Mouse (Mus musculus): ENCODE measurements around the gene 2210408I21Rik. TPM values are rescaled to one million over a fixed set of nuclear protein-coding genes. Genes with fewer than 3 reads are reported as not detected.
"Not testable (repeated sequence)": the region's sequence is repeated elsewhere in the genome, so short reads cannot be mapped to it uniquely, and the experiment has no call there.

2210408I21Rik gene
- total RNA-seq (2015), result 1.4 and 1.5 TPM in 2 replicates
- total RNA-seq (2017), result 0.04 and 0.99 TPM in 2 replicates

DNA sequence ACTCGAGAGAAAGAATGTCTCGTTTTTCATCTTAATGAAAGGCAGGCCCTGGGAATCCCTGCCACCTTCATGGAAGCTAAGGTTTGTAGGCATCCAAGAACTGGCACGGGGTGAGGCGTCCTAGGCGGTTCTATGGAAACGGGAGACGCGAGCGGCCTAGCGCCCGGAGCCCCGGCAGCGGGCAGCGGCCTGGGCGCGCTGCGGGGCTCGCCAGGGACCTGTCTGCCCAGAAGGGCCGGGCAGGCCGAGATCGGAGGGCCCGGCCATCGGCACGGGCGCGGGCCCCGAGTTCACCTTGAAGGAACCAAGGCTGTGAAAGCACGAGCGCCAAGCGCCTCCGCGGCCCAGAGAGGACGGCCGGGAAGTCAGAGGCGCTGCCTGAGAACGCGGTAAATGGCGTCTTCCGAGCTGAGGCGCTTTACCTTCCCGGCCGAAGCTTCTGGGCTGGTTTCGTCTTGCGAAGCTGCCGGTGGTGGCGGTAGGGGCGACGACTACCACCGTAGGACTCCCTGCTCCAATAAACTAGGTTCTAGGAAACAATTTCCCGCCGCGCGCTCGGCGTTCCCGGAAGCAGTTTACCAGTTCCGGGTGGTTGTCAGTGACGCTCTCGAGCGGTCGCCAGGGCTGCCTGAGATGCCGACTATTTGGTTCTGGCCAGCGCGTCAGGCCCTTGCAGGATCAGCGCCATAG lies at the start of gene 2210408I21Rik, which contains the start of gene Slf1:
TSS of gene 2210408I21Rik (plus strand) at position 610 of the 690 bp plus-strand sequence.
TSS of gene Slf1 (minus strand) at position 543 of the 690 bp plus-strand sequence.
- peak; percentile 97 for ATAC-seq (ENCODE audit: poor library complexity, severe bottlenecking)

DNA sequence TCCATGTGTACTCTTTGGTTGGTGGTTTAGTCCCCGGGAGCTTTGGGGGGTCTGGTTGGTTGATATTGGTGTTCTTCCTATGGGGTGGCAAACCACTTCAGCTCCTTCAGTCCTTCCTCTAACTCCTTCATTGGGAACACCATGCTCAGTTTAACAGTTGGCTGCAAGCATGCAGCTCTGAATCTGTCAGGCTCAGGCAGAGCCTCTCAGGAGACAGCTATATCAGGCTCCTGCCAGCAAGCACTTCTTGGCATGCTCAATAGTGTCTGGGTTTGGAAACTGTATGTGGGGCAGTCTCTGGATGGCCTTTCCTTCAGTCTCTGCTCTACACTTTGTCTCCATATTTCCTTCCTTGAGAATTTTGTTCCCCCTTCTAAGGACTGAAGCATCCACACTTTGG lies 42.5 kb upstream of the 2210408I21Rik start:
- ATAC-seq (ENCODE audit: poor library complexity, severe bottlenecking), result not testable (repeated sequence)

DNA sequence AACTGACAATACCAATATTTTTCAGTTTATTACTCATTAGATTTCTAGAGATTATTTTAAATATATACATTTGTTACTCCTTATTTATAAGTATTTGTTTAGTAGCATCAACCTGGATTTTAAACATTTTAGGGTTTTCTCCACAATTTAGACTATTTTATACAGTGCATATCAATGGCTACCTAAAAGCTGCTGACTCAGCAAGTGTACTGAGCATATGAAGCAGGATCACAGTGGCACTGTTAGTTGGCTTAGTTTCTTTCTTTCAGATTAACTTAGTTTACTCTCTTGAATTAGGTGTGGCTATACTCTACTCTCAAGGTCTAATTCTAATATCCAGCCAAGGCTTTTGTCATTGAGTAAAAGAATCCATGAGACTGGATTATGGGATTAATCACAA lies 27.6 kb upstream of the 2210408I21Rik start:
- no peak for ATAC-seq (ENCODE audit: poor library complexity, severe bottlenecking)

- ATAC-seq (ENCODE audit: poor library complexity, severe bottlenecking), result no peak
Measured at GRCm38 (mm10) chr13:77118695-77119094, 16.6 kb upstream of the 2210408I21Rik start.

DNA sequence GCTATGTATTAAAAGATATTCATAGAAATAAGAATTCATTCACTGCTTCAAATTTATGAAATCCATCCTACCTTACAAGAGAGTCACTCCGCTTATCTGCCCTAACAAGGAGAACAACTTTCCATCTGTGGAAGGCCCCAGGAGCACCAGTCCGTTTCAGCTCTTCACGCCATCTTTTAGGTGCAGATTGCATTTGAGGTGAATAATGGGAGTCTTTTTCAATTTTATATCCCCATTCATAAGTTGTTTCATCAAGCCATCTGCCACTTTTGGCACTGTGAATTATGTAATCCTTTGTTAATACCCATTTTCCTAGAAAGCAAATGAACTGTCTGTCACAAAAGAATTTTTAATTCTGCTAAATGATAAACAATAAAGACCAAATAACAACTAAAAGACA lies 10.2 kb upstream of the 2210408I21Rik start:
- ATAC-seq (ENCODE audit: poor library complexity, severe bottlenecking), result no peak

DNA sequence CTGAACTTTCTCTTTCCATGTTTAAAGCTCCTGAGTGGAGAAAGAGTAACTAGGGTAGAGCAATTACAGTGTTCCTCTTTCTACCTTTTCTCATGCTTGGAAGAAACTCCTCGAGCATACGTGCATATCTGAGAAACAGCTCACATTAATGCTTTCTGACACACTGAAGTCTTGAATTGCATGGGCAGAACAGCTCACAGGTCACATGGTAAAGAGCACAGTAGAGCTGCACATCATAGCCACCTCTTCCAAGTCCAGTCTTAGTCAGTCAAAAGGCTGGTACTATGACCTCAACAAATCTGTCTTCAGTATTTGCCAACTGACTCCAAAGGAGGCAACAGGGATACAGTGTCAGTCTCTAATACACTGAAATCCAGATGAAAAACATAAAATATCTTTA lies 7.1 kb upstream of the 2210408I21Rik start:
- no peak for ATAC-seq (ENCODE audit: poor library complexity, severe bottlenecking)

GRCm38 (mm10) chr13:77131132-77131531 lies 4.2 kb upstream of the 2210408I21Rik start:
- ATAC-seq (ENCODE audit: poor library complexity, severe bottlenecking), result no peak

DNA sequence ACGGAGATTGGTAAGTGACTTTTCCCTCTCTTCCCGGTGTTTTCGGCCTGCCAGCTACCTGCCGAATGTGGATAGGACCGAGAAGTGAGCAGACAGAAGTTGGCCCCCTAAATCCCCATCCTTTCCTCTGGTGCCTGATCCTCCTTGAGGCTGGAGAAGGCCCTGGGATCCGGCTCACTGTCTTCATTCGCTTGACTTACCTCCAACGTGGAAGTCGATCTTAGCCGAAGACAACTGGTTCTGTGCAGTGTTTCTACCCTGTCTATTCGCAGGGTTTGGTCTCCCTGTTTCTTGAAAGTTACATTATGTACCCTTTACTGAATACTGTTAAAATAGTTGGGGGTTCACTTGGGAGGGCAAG lies 261 bp downstream of the 2210408I21Rik start:
- peak; percentile 59 for ATAC-seq (ENCODE audit: poor library complexity, severe bottlenecking)

GRCm38 (mm10) chr13:77140890-77141289 lies 5.5 kb downstream of the 2210408I21Rik start:
- ATAC-seq (ENCODE audit: poor library complexity, severe bottlenecking), result no peak

DNA sequence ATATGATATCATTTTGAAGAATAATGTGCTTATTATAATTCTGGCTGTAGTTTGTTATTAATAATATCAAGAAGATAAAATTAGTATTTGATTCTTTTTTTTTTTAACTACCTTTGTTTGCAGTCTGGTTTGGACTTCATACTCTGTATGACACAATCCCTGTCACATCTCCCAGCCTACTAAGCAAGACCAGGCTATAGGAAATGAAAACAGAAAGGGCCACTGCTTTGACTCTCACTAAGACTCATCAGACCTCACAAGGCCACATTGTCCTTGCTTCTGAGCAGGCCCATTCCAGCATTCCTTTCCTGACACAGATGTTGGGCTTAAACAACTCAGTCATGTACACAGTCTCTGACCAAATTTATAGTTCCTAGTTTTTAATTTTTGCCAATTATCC lies 42.6 kb downstream of the 2210408I21Rik start:
- ATAC-seq (ENCODE audit: poor library complexity, severe bottlenecking), result no peak

- ATAC-seq (ENCODE audit: poor library complexity, severe bottlenecking), result no peak
Measured at GRCm38 (mm10) chr13:77190606-77191005, 55.3 kb downstream of the 2210408I21Rik start.

GRCm38 (mm10) chr13:77192201-77192600 lies 56.9 kb downstream of the 2210408I21Rik start:
- ATAC-seq (ENCODE audit: poor library complexity, severe bottlenecking), result no peak

DNA sequence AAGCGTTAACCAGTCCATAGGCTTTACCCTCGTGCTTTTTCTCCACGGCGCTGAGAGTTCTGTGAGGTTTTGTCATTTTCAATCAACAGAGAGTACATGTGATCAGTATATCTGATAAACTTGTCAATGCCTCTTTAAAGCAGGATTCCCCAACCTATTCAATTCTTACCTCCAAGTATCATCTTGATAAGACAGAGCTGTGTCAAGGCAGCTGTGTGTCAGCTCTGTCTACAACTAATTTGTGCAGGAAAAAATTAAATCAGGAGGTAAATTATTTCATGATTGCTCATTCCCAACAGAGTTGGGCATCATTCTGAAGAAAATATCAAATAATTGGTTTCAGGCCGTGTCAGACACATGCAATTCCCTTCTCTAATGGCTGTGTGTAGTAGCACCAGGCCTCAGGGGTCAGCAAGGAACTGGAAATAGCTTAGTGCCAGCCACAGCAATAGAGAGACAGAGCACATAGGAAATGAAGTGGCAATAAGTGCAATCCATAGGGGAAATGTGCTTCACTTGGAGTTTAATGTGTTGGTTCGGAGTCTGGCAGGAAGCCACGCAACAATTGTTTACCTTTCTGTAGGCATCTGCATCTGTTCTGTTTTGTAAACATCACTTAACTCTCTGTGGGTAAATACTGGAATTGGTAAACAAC lies 73.6 kb downstream of the 2210408I21Rik start:
- ATAC-seq (ENCODE audit: poor library complexity, severe bottlenecking), result no peak

DNA sequence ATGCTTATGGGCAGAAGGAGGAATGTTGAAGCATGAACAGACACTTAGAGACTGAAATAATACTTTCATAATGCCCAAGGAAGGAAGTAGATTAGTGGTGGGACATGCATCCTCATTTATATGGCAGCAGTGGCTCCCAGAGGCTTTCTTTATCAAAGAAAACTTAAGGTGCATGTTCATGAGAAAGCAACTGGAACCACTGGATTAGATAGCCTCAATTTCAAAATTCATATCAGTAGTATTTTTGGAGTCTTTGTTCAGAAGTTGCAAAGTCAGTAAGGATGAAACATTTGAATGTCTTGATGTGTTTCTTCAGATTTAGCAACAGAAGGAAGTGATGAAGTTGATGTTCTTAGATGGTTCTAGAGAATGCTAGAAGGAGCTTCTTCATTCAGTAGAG lies 77.9 kb downstream of the 2210408I21Rik start:
- ATAC-seq (ENCODE audit: poor library complexity, severe bottlenecking), result no peak

GRCm38 (mm10) chr13:77215460-77215859 lies 80.1 kb downstream of the 2210408I21Rik start:
- no peak for ATAC-seq (ENCODE audit: poor library complexity, severe bottlenecking)

GRCm38 (mm10) chr13:77217672-77218280 lies 82.4 kb downstream of the 2210408I21Rik start:
- no peak for ATAC-seq (ENCODE audit: poor library complexity, severe bottlenecking)

GRCm38 (mm10) chr13:77221072-77221471 lies 85.7 kb downstream of the 2210408I21Rik start:
- no peak for ATAC-seq (ENCODE audit: poor library complexity, severe bottlenecking)

- ATAC-seq (ENCODE audit: poor library complexity, severe bottlenecking), result no peak
Measured at GRCm38 (mm10) chr13:77256541-77256940, 121.2 kb downstream of the 2210408I21Rik start.

DNA sequence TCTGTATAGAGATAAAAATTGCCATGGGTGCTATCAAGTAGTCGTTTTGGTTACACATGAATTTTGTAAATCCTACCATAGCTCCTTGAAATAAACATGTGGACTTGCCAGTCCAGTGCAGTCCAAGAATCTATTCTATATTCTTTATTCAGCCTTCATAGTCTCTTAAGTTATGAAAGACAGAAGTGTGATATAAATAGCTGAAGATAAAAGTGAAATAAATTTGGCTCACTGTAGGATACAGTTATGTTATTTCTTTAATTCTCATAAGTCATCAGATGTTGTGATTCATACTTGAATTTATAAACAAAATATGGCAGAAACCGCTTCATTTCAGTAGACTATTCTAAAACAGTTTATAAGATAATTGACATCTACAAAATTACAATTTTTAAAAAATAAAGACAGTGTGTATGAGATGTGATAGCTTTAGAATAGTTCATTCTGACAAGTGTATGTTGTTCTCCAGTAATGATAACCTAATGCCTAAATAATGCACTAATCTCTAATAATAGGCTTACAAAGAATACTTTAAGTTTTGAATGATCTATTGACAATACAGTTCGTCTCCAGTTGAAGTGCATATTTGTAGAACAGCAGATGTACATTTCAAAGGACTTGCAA lies 127.5 kb downstream of the 2210408I21Rik start:
- no peak for ATAC-seq (ENCODE audit: poor library complexity, severe bottlenecking)

DNA sequence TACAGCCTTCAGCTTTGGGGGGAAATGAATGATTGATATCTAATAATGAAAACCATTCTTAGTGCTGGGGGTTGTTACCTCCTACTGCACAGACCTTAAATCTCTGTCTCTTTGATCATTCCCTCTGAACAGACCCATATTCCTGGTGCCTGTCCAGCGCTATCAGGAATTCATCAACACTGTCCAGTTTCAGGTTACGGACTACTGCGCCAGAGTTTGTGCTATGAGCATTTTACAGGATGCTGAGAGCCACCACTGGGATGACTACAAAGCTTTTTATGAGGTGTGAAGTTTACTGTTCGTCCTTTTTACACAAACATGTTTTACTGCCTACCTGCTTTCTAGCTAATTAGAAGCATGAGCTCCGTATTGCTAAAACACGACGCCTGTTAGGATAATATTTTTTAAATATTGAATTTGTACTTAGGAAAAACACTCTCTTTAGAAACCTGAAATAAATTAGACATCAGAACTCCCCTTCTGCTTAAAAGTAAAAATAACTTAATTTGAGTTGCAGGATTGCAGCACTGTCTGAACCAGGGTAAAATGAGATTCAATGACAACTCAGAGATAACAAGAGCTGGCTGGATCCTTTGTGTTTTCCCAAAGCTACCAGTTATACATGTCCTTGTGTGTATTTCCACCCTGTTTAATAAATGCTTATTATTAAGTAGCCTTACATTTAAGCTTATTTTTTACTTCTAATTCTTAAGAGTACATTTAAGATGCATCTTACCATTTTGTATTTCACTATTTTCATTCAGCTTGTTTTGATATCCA lies 128.2 kb downstream of the 2210408I21Rik start:
- no peak for ATAC-seq (ENCODE audit: poor library complexity, severe bottlenecking)

GRCm38 (mm10) chr13:77264481-77264880 lies 129.1 kb downstream of the 2210408I21Rik start:
- no peak for ATAC-seq (ENCODE audit: poor library complexity, severe bottlenecking)

All from megakaryocyte, adult 5-6 weeks (primary cell).